Mouse (Mus musculus) gastrocnemius, postnatal 10 days (tissue): Measurements from ENCODE around the gene Ptpn13. TPM values are rescaled to one million over a fixed set of nuclear protein-coding genes. Genes with fewer than 3 reads are reported as not detected.

Experiments
- DNase-seq: peaks from one replicate; pipeline ENCODE4 v3.0.0; 2021; ENCODE audit warnings: mixed read lengths
- total RNA-seq, 2 experiments: library from RNA; stranded (reverse); gene quantifications; 2 replicates each; pipeline ENCODE4 v1.2.3; 2021

Gene Ptpn13
- total RNA-seq, 2 experiments from 2014 or later, result 6.4 to 8.1 TPM

DNA sequence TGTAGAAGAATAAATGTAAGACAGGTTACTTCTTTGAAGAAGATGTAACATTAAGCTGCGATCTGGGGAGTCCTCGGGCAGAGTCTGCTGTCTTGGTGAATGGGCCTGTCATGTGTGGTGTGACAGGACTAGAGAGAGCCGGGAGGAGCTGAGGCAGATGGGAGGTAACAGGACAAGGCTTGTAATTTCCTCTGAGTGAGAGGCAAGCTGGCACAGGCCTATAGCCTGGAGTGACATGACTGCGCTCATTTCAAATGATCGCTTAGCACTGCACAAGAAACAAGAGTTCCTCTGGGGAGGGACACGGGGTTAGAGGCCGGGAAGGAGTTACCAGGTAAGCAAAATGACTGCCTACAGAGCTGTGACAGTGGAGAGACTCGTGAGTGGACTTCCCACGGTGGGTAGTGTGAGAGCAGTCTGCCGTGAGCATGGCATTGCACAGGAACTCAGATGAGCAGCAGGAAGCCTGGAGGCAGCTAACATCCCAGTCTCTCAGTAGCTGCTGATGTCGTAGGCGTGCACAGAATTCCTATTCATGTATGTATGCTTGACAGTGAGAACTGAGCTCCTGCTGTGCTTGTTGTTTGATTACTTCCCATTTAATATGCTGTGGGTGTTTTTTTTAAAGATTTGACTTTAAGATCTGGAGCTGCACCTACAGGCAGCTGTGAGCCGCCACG is 171.6 kb downstream of the Ptpn13 start:
- DNase-seq, result no peak

GRCm38 (mm10) chr5:103597604-103598003 is 172.6 kb downstream of the Ptpn13 start:
- DNase-seq, result no peak

- DNase-seq, result no peak
Observed at GRCm38 (mm10) chr5:103598264-103598663, 173.3 kb downstream of the Ptpn13 start.

- no peak for DNase-seq
Observed at GRCm38 (mm10) chr5:103598881-103599280, 173.9 kb downstream of the Ptpn13 start.

DNA sequence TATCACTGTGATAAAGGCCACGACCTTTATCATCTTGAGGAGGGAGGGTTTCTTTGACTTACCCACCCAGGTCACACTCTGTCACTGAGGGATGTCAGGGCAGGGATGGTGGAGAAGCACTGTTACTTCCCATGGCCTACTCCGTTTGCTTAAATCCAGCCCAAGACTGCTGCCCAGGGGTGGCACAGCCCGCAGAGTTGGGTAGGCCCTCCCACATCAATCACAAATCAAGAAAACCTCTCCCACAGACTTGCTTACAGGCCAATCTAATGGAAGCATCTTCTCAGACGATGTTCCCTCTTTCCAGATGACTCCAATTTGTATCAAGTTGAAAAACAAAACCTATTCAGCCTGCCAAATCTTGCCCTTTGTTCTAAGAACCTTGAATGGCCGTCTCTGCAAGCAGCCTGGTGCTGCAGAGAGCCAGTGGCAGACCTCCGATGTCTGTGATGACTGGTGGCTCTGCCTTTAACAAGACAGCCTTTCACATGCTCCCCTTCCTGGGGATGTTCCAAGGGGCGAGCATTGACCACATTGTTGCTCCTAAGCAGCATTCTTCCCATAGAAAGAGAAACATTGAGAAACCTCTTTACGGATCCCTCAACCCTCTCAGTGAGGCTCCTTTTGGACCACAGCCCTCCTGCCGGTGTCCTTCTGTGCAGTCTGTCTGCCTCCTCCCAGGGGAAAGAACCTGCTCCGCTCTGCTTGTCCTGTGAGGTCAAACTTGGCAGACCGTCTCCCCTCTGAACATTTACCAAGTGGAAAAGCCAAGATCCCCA is 178.3 kb downstream of the Ptpn13 start:
- no peak for DNase-seq

DNA sequence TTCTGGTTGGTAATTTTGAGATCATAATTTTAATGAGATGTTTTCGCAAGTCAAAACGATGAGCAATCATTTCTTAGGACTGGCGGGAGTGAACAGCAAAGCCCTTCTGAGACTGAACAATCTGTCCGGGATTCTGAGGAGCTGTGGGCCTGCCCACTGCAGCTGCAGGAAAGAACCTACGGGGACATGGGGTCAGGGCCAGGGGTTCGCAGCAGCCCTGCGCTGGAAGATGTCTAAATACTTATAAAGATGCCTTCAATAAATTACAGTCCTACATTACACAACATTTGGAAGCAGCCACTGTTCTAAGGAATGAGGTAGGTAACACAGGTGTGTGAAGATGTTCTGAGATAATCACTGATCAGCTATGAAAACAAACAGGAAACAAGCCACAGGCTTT is 180.7 kb downstream of the Ptpn13 start:
- DNase-seq, result no peak

DNA sequence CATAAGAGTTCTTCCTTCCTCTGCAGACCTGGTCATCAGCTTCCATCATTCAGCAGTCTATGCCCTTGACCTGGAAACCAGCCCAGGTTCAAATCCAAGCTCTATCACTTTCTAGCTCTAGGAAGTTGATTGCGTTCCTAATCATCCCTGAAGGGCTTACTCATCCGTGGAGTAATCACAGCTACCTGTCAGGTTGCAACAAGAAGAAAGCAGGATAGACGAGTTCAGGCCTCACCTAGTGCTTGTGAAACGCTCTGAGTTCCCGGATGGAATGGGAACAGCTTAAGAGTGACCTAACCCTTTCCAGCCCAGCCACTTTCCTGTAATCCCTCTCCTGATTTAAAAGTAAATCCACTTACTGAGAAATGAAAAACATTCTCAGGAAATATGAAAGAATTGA is 185.2 kb downstream of the Ptpn13 start:
- no peak for DNase-seq

DNA sequence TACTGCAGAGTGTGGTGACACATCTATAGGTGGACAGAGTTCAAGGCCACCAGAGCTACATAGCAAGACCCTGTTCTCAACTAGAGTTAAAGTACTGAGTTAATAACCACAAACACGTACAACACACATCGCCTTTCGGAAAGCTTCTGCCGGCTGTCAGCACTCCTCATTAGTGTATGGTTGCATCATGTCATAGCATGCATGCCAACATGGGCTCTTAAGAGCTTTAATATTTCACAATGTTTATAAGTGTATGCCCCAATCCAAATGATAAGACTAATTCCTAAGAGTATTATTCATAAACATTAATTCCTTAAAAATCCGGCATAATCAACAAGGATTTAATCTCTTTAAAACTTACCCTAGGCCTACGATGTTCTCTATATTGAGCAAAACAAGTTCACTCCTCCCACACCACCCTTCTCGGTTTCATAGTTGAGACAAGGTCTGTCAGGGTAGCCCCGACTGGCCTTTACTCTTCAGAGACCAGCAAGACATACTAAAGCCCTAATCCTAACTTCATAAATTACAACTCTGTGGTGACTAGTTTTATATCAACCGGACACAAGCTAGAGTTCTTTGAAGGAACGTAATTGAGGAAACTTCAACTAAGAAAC is 186.0 kb downstream of the Ptpn13 start:
- DNase-seq, result no peak

DNA sequence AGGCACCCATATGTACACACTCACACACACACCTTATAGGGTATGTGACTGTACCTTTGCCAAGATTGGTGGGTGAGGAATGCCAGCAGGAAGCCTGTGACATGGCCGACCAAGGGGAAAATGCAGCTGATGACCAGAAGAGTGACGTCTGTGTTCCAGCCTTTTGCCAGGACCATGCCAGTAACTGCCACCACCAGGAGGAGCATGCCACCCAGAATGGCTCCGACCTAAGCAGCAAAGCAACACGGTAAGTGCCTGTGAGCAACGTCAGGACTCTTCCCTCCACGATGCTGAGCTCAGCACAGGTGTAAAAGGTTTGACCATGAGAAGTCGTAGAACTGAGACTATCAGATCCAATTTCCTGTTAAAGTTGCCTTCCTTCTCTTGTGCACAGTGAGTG is 187.3 kb downstream of the Ptpn13 start:
- no peak for DNase-seq

GRCm38 (mm10) chr5:103614356-103614755 is 189.4 kb downstream of the Ptpn13 start:
- no peak for DNase-seq

- no peak for DNase-seq
Observed at GRCm38 (mm10) chr5:103617191-103617590, 192.2 kb downstream of the Ptpn13 start.

- DNase-seq, result no peak
Observed at GRCm38 (mm10) chr5:103620301-103620973, 195.4 kb downstream of the Ptpn13 start.

GRCm38 (mm10) chr5:103622321-103622720 is 197.3 kb downstream of the Ptpn13 start:
- no peak for DNase-seq

GRCm38 (mm10) chr5:103624831-103625230 is 199.8 kb downstream of the Ptpn13 start:
- no peak for DNase-seq

- no peak for DNase-seq
Observed at GRCm38 (mm10) chr5:103628499-103628898, 203.5 kb downstream of the Ptpn13 start.

DNA sequence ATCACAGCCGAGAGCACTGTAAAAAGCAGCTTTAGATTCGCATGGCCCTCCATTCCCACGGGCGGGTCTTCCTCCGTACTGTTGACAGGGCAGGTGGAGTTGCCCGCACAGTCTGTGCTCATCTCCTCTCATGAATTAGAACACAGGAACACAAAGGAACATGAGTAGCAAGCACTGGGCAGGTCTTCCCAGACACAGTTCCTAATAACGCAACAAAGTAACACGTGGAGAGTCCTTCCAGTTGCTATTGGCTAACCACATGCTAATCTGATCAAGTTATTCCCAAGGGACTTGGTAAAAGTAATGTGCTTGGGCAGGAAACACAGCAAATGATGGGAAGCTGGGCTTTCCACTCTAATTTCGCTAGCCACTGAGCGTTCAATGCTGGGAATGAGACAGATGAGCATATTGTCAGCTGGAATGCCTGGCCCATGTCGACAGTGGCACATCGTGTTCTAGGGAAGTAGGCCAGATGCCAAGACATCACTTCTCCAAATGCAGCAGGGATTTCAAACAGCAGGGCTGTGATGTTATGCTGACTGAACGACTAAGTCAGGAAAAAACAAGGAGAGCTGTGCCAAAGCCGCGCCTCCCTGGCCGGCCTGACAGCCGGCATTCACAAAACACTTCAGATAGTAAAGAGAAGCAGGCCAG is 204.2 kb downstream of the Ptpn13 start, which contains the start of gene Slc10a6:
Gene Slc10a6, minus strand, starts transcription at position 293 of the 654 bp plus-strand sequence.
- DNase-seq, result peak; percentile 65

- no peak for DNase-seq
Observed at GRCm38 (mm10) chr5:103629854-103630580, 205.0 kb downstream of the Ptpn13 start.

DNA sequence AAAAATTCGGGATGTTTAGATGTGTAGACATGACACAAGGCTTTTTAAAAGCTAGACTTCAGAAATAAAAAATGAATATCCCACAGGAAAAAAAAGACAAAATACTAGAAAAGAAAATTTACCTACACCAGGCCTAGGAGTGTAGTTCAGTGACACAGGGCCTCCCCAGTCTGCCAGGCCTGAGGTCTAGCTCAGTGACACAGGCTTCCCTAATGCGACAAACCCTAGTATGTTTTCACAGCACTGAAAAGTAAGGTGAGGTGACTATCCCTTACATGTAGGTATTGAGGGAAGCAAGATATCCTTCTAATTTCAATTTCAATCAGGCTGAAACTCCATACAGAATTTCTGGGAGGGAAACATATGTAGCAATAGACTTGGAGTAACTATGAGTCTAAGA is 212.2 kb downstream of the Ptpn13 start:
- no peak for DNase-seq

DNA sequence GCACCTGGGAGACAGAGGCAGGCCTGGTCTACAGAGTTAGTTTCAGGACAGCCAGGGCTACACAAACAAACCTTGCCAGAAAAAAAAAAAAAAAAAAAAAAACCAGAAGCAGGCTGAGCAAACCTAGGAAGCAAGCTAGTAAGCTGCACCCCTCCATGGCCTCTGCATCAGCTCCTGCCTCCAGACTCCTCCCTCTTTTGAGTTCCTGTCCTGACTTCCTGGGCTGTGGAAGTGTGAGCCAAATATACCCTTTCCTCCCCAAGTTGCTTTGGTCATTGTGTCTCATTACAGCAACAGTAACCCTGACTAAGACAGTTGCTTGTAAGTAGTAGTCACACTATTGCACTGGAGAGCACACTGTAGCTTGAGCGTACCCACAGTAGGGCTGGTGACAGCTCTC is 219.2 kb downstream of the Ptpn13 start:
- DNase-seq, result no peak

DNA sequence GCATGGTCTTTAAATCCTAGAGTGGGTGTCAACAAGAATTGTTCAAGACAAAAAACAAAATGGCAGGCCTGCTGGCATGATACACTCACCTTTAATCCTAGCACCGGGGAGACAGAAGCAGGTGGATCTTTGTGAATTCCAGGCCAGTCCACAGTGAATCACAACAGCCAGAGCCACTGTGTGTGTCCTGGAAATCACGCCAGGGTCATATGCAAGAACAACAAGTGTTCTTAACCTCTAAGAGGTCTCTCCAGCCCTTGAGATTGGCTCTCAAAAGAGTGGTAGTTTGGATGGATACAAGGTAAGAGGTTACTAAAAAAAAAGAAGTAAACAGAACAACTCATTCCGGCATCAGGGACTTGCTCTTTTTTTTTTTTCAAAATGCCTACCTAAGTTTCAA is 222.3 kb downstream of the Ptpn13 start:
- DNase-seq, result no peak
